Mouse (Mus musculus) testis, adult 2 months (tissue): ENCODE results near the gene Arhgap8.

Source experiments
- CTCF ChIP-seq: fragments of 200-500 bp; IDR thresholded peaks from 2 replicates; pipeline ENCODE4 v1.5.1; 2012; ENCODE audit warnings: low read depth, mild to moderate bottlenecking, inconsistent platforms, low read length, moderate library complexity; ENCODE audit not compliant: control insufficient read depth, insufficient read depth, insufficient replicate concordance
- POLR2A ChIP-seq: fragments of 200-500 bp; IDR thresholded peaks from 2 replicates; pipeline ENCODE4 v1.6.1; 2012; ENCODE audit warnings: low read depth, mild to moderate bottlenecking, inconsistent platforms, low read length, moderate library complexity; ENCODE audit not compliant: control insufficient read depth

- TF ChIP-seq POLR2A (no peak), CTCF (no peak)
Observed at GRCm38 (mm10) chr15:84732425-84732749, 12.5 kb downstream of the Arhgap8 start.
